Comparison of ENCODE assay signal across 8 mouse cellular contexts in genomic region chr11:118232314-118232831, GRCm38 (mm10). TPM values are rescaled to one million over a fixed set of nuclear protein-coding genes. Genes with fewer than 3 reads are reported as not detected.
DNase-seq lines count a peak whose midpoint lies in the region; ATAC-seq and TF ChIP-seq lines count a peak whose summit lies in the region.

No protein-coding gene starts in this region.

- H3K9me3 ChIP-seq in hindbrain, postnatal 0 days (ENCODE audit: low read length), result no peaks in the 10 kb centered on the region
- no peaks in the 10 kb centered on the region for H3K9me3 ChIP-seq in hindbrain, embryonic 10.5 days
- no peaks in the 10 kb centered on the region for H3K9me3 ChIP-seq in forebrain, embryonic 11.5 days (ENCODE audit: control insufficient read depth, low read length)

- H3K79me2 ChIP-seq in liver, adult 2 months (ENCODE audit: control insufficient read depth, insufficient read depth, low read length), result peaks cover 56% of the 10 kb centered on the region

- TF ChIP-seq POLR2A in embryonic fibroblast, embryonic 13.5 days (IDR thresholded peaks at IDR 0.05; ENCODE audit: low read depth, low read length), result no peak
- no peak for TF ChIP-seq POLR2A in liver, adult 2 months (IDR thresholded peaks at IDR 0.05; ENCODE audit: extremely low read depth, insufficient read depth, low read length)
- TF ChIP-seq POLR2A in small intestine, adult 2 months (IDR thresholded peaks at IDR 0.05; ENCODE audit: low read depth, low read length), result no peak

- H3K27me3 ChIP-seq in hindbrain, postnatal 0 days (ENCODE audit: insufficient read depth, low read length), result no peaks in the 10 kb centered on the region
- no peaks in the 10 kb centered on the region for H3K27me3 ChIP-seq in hindbrain, embryonic 10.5 days (ENCODE audit: insufficient read depth, poor library complexity, severe bottlenecking)
- H3K27me3 ChIP-seq in liver, adult 2 months (ENCODE audit: control insufficient read depth, insufficient read depth, low read length), result no peaks in the 10 kb centered on the region
- no peaks in the 10 kb centered on the region for H3K27me3 ChIP-seq in small intestine, adult 2 months (ENCODE audit: control insufficient read depth, insufficient read depth, low read length)
- no peaks in the 10 kb centered on the region for H3K27me3 ChIP-seq in forebrain, embryonic 11.5 days (ENCODE audit: control insufficient read depth, insufficient read depth, low read length)

- no peak overlapping the region for H3K27ac ChIP-seq in hindbrain, postnatal 0 days
- no peak overlapping the region for H3K27ac ChIP-seq in hindbrain, embryonic 10.5 days
- H3K27ac ChIP-seq in embryonic fibroblast, embryonic 13.5 days (ENCODE audit: insufficient read depth, low read length), result no peak overlapping the region
- no peak overlapping the region; the same call in 1 of the 2 replicates for H3K27ac ChIP-seq in liver, adult 2 months (replicated peaks; ENCODE audit: insufficient read depth, low read depth, low read length)
- no peak overlapping the region for H3K27ac ChIP-seq in small intestine, adult 2 months (ENCODE audit: insufficient read depth, low read depth, low read length)
- no peak overlapping the region for H3K27ac ChIP-seq in forebrain, embryonic 11.5 days (ENCODE audit: low read depth, low read length)

- peak; percentile 75 for TF ChIP-seq CTCF in hindbrain, postnatal 0 days (IDR thresholded peaks at IDR 0.05; ENCODE audit: low read depth)
- TF ChIP-seq CTCF in embryonic fibroblast, embryonic 13.5 days (IDR thresholded peaks at IDR 0.05; ENCODE audit: borderline replicate concordance, insufficient read depth, low read length), result peak; percentile 82; the same call in 1 of the 2 replicates
- TF ChIP-seq CTCF in liver, adult 2 months (IDR thresholded peaks at IDR 0.05; ENCODE audit: low read depth, low read length), result peak; percentile 76
- TF ChIP-seq CTCF in small intestine, adult 2 months (IDR thresholded peaks at IDR 0.05; ENCODE audit: extremely low read depth, insufficient read length, insufficient replicate concordance, low read depth, low read length), result peak; percentile 53; the same call in 1 of the 2 replicates

- 0 out of 2 replicates have a peak, but pooled peaks cover 3% of the 10 kb centered on the region for H3K4me1 ChIP-seq in hindbrain, postnatal 0 days (ENCODE audit: insufficient read depth, low read length)
- H3K4me1 ChIP-seq in hindbrain, embryonic 10.5 days (replicated peaks), result peaks cover 19% of the 10 kb centered on the region
- H3K4me1 ChIP-seq in embryonic fibroblast, embryonic 13.5 days (ENCODE audit: control insufficient read depth, insufficient read depth, low read length), result peaks cover 10% of the 10 kb centered on the region
- H3K4me1 ChIP-seq in liver, adult 2 months (ENCODE audit: control insufficient read depth, insufficient read depth, low read length), result peaks cover 13% of the 10 kb centered on the region
- H3K4me1 ChIP-seq in small intestine, adult 2 months (ENCODE audit: control insufficient read depth, insufficient read depth, insufficient read length, low read length), result peaks cover 13% of the 10 kb centered on the region
- no peaks in the 10 kb centered on the region for H3K4me1 ChIP-seq in forebrain, embryonic 11.5 days (replicated peaks; ENCODE audit: control insufficient read depth, insufficient read depth, low read length)

- no peak overlapping the region for H3K4me2 ChIP-seq in hindbrain, postnatal 0 days (ENCODE audit: low read depth, low read length)
- no peak overlapping the region for H3K4me2 ChIP-seq in forebrain, embryonic 11.5 days (ENCODE audit: low read depth, low read length, severe bottlenecking)

- no peak overlapping the region for H3K9ac ChIP-seq in hindbrain, postnatal 0 days (replicated peaks; ENCODE audit: low read length)
- no peak overlapping the region for H3K9ac ChIP-seq in liver, adult 2 months (ENCODE audit: low read depth, low read length)
- no peak overlapping the region for H3K9ac ChIP-seq in forebrain, embryonic 11.5 days (ENCODE audit: low read length)

- DNase-seq in hindbrain, postnatal 0 days (ENCODE audit: low spot score), result peak; percentile 62
- DNase-seq in hindbrain, embryonic 10.5 days (ENCODE audit: low spot score), result no peak
- peak; percentile 20 for DNase-seq in MN1 (ENCODE audit: low spot score)
- no peak for DNase-seq in liver, adult 2 months (ENCODE audit: extremely low read depth, low read depth, low spot score)
- no peak for DNase-seq in forebrain, embryonic 11.5 days (ENCODE audit: low spot score)
- no peak for DNase-seq in frontal cortex, postnatal 25 days (ENCODE audit: low spot score in 2 of 2)

- WGBS in hindbrain, postnatal 0 days, result 36% methylated on average over 7 of the region's 7 CpGs
- 56% methylated on average over 7 of the region's 7 CpGs for WGBS in hindbrain, embryonic 10.5 days
- WGBS in liver, adult 2 months, result 54% methylated on average over 7 of the region's 7 CpGs
- 46% methylated on average over 7 of the region's 7 CpGs for WGBS in small intestine, adult 2 months
- WGBS in forebrain, embryonic 11.5 days, result 46% methylated on average over 7 of the region's 7 CpGs

- H3K4me3 ChIP-seq in hindbrain, postnatal 0 days (ENCODE audit: low read length), result no peak overlapping the region
- H3K4me3 ChIP-seq in hindbrain, embryonic 10.5 days, result no peak overlapping the region
- no peak overlapping the region for H3K4me3 ChIP-seq in embryonic fibroblast, embryonic 13.5 days (ENCODE audit: insufficient read depth, low read length)
- H3K4me3 ChIP-seq in liver, adult 2 months (ENCODE audit: insufficient read depth, low read depth, low read length), result no peak overlapping the region
- no peak overlapping the region for H3K4me3 ChIP-seq in small intestine, adult 2 months (ENCODE audit: low read depth, low read length)
- H3K4me3 ChIP-seq in forebrain, embryonic 11.5 days (ENCODE audit: low read depth, low read length), result no peak overlapping the region

- no peaks in the 10 kb centered on the region for H3K36me3 ChIP-seq in hindbrain, postnatal 0 days (ENCODE audit: insufficient read depth, low read length)
- H3K36me3 ChIP-seq in hindbrain, embryonic 10.5 days, result no peaks in the 10 kb centered on the region
- H3K36me3 ChIP-seq in liver, adult 2 months (ENCODE audit: control insufficient read depth, insufficient read depth, low read length), result no peaks in the 10 kb centered on the region
- H3K36me3 ChIP-seq in small intestine, adult 2 months (ENCODE audit: control insufficient read depth, insufficient read depth, low read length), result no peaks in the 10 kb centered on the region
- H3K36me3 ChIP-seq in forebrain, embryonic 11.5 days (ENCODE audit: control insufficient read depth, insufficient read depth, low read length), result no peaks in the 10 kb centered on the region

- ATAC-seq in hindbrain, postnatal 0 days, result 0 out of 2 replicates have a peak, but pooled peaks have one; percentile 49
- ATAC-seq in forebrain, embryonic 11.5 days (replicated peaks; ENCODE audit: low FRiP score), result no peak

RNA-seq across cellular contexts. Expression of gene Cyth1, which starts 16.0 kb away (rescaled TPM):
- 42.9 and 48.3 TPM in 2 replicates for total RNA-seq in hindbrain, postnatal 0 days (2014; rRNA removed)
- 15.7 and 19.5 TPM in 2 replicates for polyA plus RNA-seq in hindbrain, postnatal 0 days (2015; fragmentation: Nextera tagmentation; extraction: Ambion mirVana)
- 13.9 and 23.0 TPM in 2 replicates for polyA plus RNA-seq in hindbrain, embryonic 10.5 days (2016; fragmentation: Nextera tagmentation; extraction: Ambion mirVana)
- polyA plus RNA-seq in embryonic fibroblast, embryonic 13.5 days (2011; ENCODE audit: insufficient read length, low read depth, missing spikeins), result 11.8 and 12.6 TPM in 2 replicates
- total RNA-seq in liver, adult 2 months (2014; rRNA removed), result 26.8 and 32.4 TPM in 2 replicates
- polyA plus RNA-seq in liver, adult 2 months (2012; rRNA removed), result 13.9 and 14.7 TPM in 2 replicates
- polyA plus RNA-seq in small intestine, adult 2 months (2012; rRNA removed), result 8.5 and 19.6 TPM in 2 replicates
- polyA plus RNA-seq in forebrain, embryonic 11.5 days (2014; fragmentation: Nextera tagmentation; extraction: Ambion mirVana), result 11.5 and 12.1 TPM in 2 replicates

RNA-seq across cellular contexts. Expression of gene Usp36, which starts 57.7 kb away (rescaled TPM):
- total RNA-seq in hindbrain, postnatal 0 days (2014; rRNA removed), result 19.7 and 20.6 TPM in 2 replicates
- polyA plus RNA-seq in hindbrain, postnatal 0 days (2015; fragmentation: Nextera tagmentation; extraction: Ambion mirVana), result 12.6 and 12.8 TPM in 2 replicates
- 18.9 and 21.6 TPM in 2 replicates for polyA plus RNA-seq in hindbrain, embryonic 10.5 days (2016; fragmentation: Nextera tagmentation; extraction: Ambion mirVana)
- 19.4 and 21.6 TPM in 2 replicates for polyA plus RNA-seq in embryonic fibroblast, embryonic 13.5 days (2011; ENCODE audit: insufficient read length, low read depth, missing spikeins)
- total RNA-seq in liver, adult 2 months (2014; rRNA removed), result 2.7 and 4.0 TPM in 2 replicates
- 7.5 and 12.3 TPM in 2 replicates for polyA plus RNA-seq in liver, adult 2 months (2012; rRNA removed)
- 10.8 and 11.5 TPM in 2 replicates for polyA plus RNA-seq in small intestine, adult 2 months (2012; rRNA removed)
- polyA plus RNA-seq in forebrain, embryonic 11.5 days (2014; fragmentation: Nextera tagmentation; extraction: Ambion mirVana), result 16.7 and 17.3 TPM in 2 replicates

Comparison
In these comparisons a context has a peak if more than half of its experiments do, and no peak if none do; other contexts are left out.
1. DNase-seq: peak in hindbrain, postnatal 0 days (single experiment) and MN1 (single experiment); none in hindbrain, embryonic 10.5 days (single experiment), liver, adult 2 months (single experiment), forebrain, embryonic 11.5 days (single experiment) and frontal cortex, postnatal 25 days (0 of 2).
2. Peak in every context shown above with its lines, with median percentiles within 50 percentile points of each other: CTCF ChIP-seq.